Mouse (Mus musculus): ENCODE measurements around the gene Spata32.

Gene Spata32

GRCm38 (mm10) chr11:103162132-103162531 is 56.1 kb downstream of the Spata32 start:
- in situ Hi-C loops (cut with MboI; ENCODE audit: unreplicated experiment in 2 of 2): loop anchor here in 1 of 2 experiments (5.0 to 10.0 kb wide), 4 partner anchors 60 to 303 kb away; partner anchors contain the start of genes Acbd4 and Plcd3

GRCm38 (mm10) chr11:103161449-103161848 is 56.8 kb downstream of the Spata32 start:
- in situ Hi-C loops (cut with MboI; ENCODE audit: unreplicated experiment in 2 of 2): loop anchor here in 1 of 2 experiments (5.0 to 10.0 kb wide), 4 partner anchors 59 to 303 kb away; partner anchors contain the start of genes Acbd4 and Plcd3

GRCm38 (mm10) chr11:103160738-103161137 is 57.5 kb downstream of the Spata32 start:
- in situ Hi-C loops (cut with MboI; ENCODE audit: unreplicated experiment in 2 of 2): loop anchor here in 1 of 2 experiments (5.0 to 10.0 kb wide), 4 partner anchors 58 to 304 kb away; partner anchors contain the start of genes Acbd4 and Plcd3

GRCm38 (mm10) chr11:103158621-103159478 is 59.4 kb downstream of the Spata32 start:
- in situ Hi-C loops (cut with MboI; ENCODE audit: unreplicated experiment in 2 of 2): loop anchor here in 1 of 2 experiments (5.0 kb wide), 1 partner anchor 57 kb away; the partner anchor contains the start of genes Acbd4 and Plcd3
